Mouse (Mus musculus): ENCODE results near the gene Suv39h1. TPM values are rescaled to one million over a fixed set of nuclear protein-coding genes. Genes with fewer than 3 reads are reported as not detected.

The Suv39h1 gene
- 25.6 to 28.5 TPM (median 27.7 TPM) in 4 replicates for total RNA-seq (2023)

DNA sequence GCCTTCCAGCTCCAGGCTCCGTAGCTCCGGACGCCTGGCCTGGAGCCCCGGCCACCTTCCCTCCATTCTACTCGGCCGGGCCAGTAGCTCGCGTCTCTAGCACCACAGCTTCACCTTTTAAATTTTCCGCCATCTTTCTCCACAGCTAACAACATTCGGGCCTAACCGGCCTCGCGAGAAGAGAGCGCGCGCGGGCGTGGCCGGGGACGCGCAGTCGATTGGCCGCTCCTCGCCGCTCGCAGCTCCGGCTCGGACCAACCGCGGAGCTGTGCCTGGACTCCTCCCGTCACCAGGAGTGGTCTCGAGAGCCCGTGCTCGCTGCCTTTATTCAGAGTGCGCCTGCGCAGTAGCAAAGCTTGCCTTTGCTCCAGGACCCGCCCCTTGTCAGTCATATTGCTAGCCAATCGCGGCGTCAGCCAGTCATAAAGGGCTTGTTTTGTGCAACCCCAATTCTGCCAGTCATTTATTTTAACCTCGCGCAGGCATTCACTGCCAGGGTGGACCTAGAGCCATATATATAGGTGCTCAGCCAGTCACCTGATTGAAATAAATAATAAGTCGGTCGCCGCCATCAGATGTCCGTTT, at the start of gene Suv39h1:
TSS of gene Suv39h1 (minus strand) at position 331 of the 585 bp plus-strand sequence.

GRCm38 (mm10) chrX:8090346-8090953, 15.9 kb upstream of the Suv39h1 start, which contains the start of gene Was:
Was (minus strand) TSS chrX:8090498.

DNA sequence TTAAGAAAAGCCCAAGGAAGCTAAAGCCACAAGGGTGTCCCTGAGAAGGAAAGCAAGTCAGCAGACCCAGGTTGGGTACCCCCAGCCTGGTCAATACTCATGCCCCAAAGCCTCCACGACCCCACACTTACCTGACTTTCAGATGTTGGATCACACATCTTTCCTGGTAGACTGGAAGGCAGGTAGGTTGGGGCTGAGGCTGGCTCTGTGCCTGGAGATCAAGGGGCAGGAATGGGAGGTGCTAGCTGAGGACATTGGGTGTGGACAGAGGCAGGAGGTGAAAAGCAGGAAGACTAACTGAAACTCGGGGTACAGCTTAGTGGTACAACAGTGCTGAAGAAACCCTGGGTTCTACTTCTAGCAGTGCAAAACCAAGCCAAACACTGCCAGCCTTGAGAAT, 56.3 kb downstream of the Suv39h1 start, which contains the start of gene Glod5:
TSS of gene Glod5 (minus strand) at position 207 of the 400 bp plus-strand sequence.

Other genes starting within 250 kb of the Suv39h1 start
- gene Otud5, start 233.4 kb downstream of the Suv39h1 start, total RNA-seq (2023), result 168 to 185 TPM (median 181 TPM) in 4 replicates
- gene Pim2, start 196.5 kb downstream of the Suv39h1 start, total RNA-seq (2023), result 36.0 to 41.3 TPM (median 37.2 TPM) in 4 replicates
- gene Slc35a2, start 190.7 kb downstream of the Suv39h1 start, total RNA-seq (2023), result 28.8 to 38.6 TPM (median 35.1 TPM) in 4 replicates
- gene Pqbp1, start 175.5 kb downstream of the Suv39h1 start, total RNA-seq (2023), result 126 to 133 TPM (median 129 TPM) in 4 replicates
- 38.8 to 55.7 TPM (median 51.5 TPM) in 4 replicates for gene Timm17b, start 175.4 kb downstream of the Suv39h1 start, total RNA-seq (2023)
- gene Gm10491, start 166.9 kb downstream of the Suv39h1 start, total RNA-seq (2023), result not detected in 4 replicates
- gene Gm10490, start 165.2 kb downstream of the Suv39h1 start, total RNA-seq (2023), result 2.1 TPM in 1 of 4 replicates, not detected in the others
- gene Pcsk1n, start 154.9 kb downstream of the Suv39h1 start, total RNA-seq (2023), result not detected in 4 replicates
- gene Eras, start 146.2 kb downstream of the Suv39h1 start, total RNA-seq (2023), result not detected in 4 replicates
- gene Hdac6, start 126.9 kb downstream of the Suv39h1 start, total RNA-seq (2023), result 15.9 to 26.0 TPM (median 21.4 TPM) in 4 replicates
- not detected in 4 replicates for gene Gata1, start 96.7 kb downstream of the Suv39h1 start, total RNA-seq (2023)
- not detected in 4 replicates for gene Glod5, start 56.3 kb downstream of the Suv39h1 start, total RNA-seq (2023)
- 123 to 128 TPM (median 127 TPM) in 4 replicates for gene Was, start 15.7 kb upstream of the Suv39h1 start, total RNA-seq (2023)
- gene Wdr13, start 58.1 kb upstream of the Suv39h1 start, total RNA-seq (2023), result 32.4 to 39.9 TPM (median 35.9 TPM) in 4 replicates
- gene Rbm3, start 71.1 kb upstream of the Suv39h1 start, total RNA-seq (2023), result 695 to 785 TPM (median 740 TPM) in 4 replicates
- 19.7 to 22.6 TPM (median 20.8 TPM) in 4 replicates for gene Tbc1d25, start 101.4 kb upstream of the Suv39h1 start, total RNA-seq (2023)
- gene Ebp, start 118.8 kb upstream of the Suv39h1 start, total RNA-seq (2023), result 23.1 to 33.3 TPM (median 30.1 TPM) in 4 replicates
- 0.46 TPM in 1 of 4 replicates, not detected in the others for gene Porcn, start 131.8 kb upstream of the Suv39h1 start, total RNA-seq (2023)
- gene Ftsj1, start 177.6 kb upstream of the Suv39h1 start, total RNA-seq (2023), result 12.3 to 19.3 TPM (median 16.9 TPM) in 4 replicates
- gene Slc38a5, start 196.4 kb upstream of the Suv39h1 start, total RNA-seq (2023), result 0.30 TPM in 1 of 4 replicates, not detected in the others